Mouse (Mus musculus): ENCODE data around the gene Exoc3l4.

The Exoc3l4 gene

DNA sequence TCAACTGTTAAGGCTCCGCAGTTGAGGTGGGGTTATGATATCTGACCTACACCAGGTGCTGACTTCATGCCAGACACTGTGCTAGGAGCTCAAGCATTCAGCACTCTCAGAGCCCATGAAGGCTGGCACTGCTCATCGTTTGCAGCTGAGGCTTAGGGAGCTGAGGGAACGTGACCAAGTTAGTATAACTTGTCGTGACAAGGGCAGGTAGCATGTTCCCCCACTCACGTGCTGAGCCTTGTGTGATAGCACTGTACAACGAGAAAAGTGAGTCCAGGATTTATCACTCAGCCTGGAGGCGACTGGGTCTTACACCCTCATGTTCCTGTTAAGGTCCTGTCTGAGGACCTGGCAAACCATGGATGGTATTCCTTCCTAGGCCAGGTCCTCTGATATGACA lies 34.7 kb downstream of the Exoc3l4 start:
- POLR2A ChIA-PET = interaction anchor here in 2 of 4 experiments (0.7 to 1.6 kb wide), 2 partner anchors 16 to 22 kb away, joined by 3 to 4 read pairs; no protein-coding TSS in a partner anchor
- CTCF ChIA-PET = interaction anchor here in 2 of 4 experiments (1.3 to 4.9 kb wide), 5 partner anchors 8 to 50 kb away, joined by 3 to 28 read pairs (median 5); no protein-coding TSS in a partner anchor

GRCm38 (mm10) chr12:111454021-111454420 lies 37.2 kb downstream of the Exoc3l4 start:
- POLR2A ChIA-PET = interaction anchor here in 2 of 4 experiments (0.9 to 1.5 kb wide), 4 partner anchors 12 to 29 kb away, joined by 3 read pairs; partner anchors contain the start of gene Tnfaip2 (in 1 of the 2)

DNA sequence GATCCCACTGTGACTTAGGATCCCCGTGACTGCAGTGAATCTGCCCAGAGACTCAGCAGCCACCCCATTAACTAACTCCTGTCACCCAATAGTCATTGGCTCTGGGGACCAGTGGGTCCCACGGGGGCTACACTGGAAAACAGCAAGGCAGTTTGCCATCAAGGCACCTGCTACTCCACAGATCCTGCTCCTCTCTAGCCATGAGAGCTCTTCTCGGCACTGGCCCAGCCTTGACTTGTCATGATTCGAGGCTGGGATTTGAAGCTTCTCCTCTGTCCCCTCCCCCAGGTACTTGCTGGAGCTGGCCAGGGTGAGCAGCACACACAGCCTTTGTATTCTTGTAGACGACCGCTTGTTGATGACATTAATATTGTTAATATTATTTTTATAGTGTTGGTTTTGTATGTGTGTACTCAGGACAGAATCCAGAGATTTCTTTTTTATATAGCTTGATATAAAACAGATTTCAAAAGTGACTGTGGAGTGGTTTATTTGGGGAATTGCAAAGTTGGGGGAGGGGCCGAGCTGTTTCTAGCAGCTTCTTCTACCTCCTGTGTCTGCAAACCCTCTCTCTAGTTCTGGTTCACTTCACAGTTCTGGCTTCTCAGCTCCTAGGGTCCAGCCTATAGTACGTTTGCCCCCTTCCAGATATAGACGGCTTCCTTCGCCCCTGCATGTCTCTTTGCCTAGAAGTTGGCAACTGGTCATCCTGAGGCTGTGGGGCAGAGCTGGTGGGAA lies 37.9 kb downstream of the Exoc3l4 start:
- ChIA-PET POLR2A (interaction anchor here in 2 of 4 experiments (1.0 to 1.1 kb wide), 2 partner anchors 16 to 29 kb away, joined by 3 to 4 read pairs; no protein-coding TSS in a partner anchor), CTCF (interaction anchor here (0.5 to 4.1 kb wide), 14 partner anchors 9 to 193 kb away, joined by 3 to 26 read pairs (median 4); no protein-coding TSS in a partner anchor)

More at GRCm38 (mm10) chr12:111454021-111454420, 37.2 kb downstream of the Exoc3l4 start:
- CTCF ChIA-PET = interaction anchor here in 3 of 4 experiments (0.9 to 4.1 kb wide), 6 partner anchors 15 to 51 kb away, joined by 3 to 26 read pairs (median 4); no protein-coding TSS in a partner anchor

DNA sequence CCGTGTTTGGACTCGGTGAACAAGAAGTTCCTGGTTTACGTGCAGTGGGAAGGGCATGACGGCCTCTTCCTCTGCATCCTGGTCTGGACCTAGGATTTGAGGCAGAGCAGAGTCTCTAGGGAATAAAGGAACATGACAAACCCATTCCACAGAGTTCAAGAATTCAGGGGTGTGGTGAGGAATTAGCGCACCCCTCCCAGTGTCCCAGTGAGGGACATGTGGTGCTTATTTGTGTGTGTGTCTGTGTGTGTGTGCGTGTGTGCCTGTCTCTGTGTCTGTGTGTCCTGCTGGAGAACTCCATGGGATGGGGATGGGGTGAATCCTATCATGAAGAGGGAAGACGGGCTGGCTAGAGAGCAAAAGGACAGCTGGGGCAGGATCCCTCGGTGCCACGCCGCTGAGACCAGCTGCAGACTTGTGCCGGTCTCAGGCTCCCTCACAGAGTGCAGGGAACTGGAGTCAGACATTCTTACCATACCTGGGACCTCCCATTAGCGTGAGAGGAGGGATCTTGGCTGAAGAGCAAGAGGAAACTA lies 38.6 kb downstream of the Exoc3l4 start:
- ChIA-PET POLR2A (interaction anchor here in 2 of 4 experiments (0.9 to 1.3 kb wide), 4 partner anchors 10 to 49 kb away, joined by 3 to 5 read pairs (median 4); no protein-coding TSS in a partner anchor), CTCF (interaction anchor here (0.5 to 4.1 kb wide), 12 partner anchors 9 to 336 kb away, joined by 3 to 26 read pairs (median 4); no protein-coding TSS in a partner anchor)

DNA sequence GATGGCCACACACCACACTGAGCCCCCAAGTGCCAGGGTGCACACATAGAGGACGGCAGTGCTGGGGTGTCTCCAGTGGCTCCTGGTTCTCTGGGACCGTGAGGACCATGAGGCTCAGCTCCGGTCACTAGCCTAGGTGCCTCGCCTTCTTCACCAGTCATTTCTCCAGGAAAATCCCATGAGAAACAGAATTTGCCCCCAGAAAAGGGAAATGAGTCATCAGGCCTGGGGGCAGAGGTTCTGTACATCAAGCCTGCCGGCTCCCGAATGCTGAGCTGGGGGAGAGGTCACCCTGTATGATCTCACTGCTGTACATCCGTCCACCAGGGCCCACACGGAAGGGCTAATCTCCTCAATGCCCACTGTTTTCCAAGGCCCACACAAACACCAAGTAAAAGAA lies 39.0 kb downstream of the Exoc3l4 start:
- POLR2A ChIA-PET = interaction anchor here in 3 of 4 experiments (0.6 to 1.3 kb wide), 5 partner anchors 10 to 768 kb away, joined by 3 to 5 read pairs (median 4); no protein-coding TSS in a partner anchor
- CTCF ChIA-PET = interaction anchor here in 3 of 4 experiments (0.6 to 4.1 kb wide), 9 partner anchors 13 to 336 kb away, joined by 3 to 26 read pairs (median 4); no protein-coding TSS in a partner anchor

DNA sequence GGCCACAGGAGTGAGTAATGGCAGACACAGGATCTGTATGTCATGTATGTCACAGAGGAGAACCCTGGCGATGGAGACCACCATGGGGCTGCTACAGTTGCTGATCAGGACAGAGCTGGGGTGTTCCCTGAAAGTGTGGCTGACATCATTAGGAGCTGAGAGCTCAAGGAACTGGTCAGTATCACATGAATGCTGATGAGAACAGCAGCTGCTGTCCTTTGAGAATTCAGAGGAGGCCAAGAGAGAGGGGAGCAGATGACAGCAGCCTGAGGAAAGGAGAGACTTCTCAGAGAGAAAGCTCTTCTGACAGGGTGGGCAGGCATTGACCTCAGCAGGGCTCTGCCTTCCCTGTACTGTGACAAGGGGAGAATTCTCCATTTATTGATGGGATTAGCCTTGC lies 40.9 kb downstream of the Exoc3l4 start:
- CTCF ChIA-PET = interaction anchor here (0.7 to 8.4 kb wide), 14 partner anchors 11 to 120 kb away, joined by 3 to 116 read pairs (median 6); partner anchors contain the start of gene Tnfaip2 (in 1 of the 4)
- POLR2A ChIA-PET = interaction anchor here in 2 of 4 experiments (0.6 to 1.4 kb wide), 4 partner anchors 32 to 241 kb away, joined by 3 to 7 read pairs (median 4); partner anchors contain the start of gene Eif5 (in 1 of the 2)

DNA sequence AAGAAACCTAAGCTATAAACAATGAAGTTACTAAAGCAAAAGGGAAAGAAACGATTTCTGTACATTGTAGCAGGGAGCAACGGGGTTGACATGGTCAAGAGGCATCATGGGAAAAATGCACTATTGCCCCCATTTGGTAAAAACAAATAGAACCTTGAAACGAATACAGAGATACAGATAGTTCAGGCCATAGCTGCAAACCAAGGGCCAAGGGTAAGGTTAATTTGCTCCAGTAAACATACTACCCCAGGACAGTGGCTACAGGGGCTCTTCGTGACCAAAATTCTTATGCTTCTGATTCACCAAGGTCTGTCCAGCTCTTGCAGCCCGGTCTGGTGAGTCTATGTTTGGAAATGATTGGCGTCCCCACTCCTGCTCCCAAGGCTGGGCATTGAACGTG lies 46.8 kb downstream of the Exoc3l4 start:
- POLR2A ChIA-PET = interaction anchor here in 2 of 4 experiments (0.6 to 1.1 kb wide), 2 partner anchors 18 to 192 kb away, joined by 4 read pairs; partner anchors contain the start of gene Amn (in 1 of the 2)
- CTCF ChIA-PET = interaction anchor here in 2 of 4 experiments (0.8 to 8.4 kb wide), 6 partner anchors 15 to 62 kb away, joined by 3 to 116 read pairs (median 6); no protein-coding TSS in a partner anchor

DNA sequence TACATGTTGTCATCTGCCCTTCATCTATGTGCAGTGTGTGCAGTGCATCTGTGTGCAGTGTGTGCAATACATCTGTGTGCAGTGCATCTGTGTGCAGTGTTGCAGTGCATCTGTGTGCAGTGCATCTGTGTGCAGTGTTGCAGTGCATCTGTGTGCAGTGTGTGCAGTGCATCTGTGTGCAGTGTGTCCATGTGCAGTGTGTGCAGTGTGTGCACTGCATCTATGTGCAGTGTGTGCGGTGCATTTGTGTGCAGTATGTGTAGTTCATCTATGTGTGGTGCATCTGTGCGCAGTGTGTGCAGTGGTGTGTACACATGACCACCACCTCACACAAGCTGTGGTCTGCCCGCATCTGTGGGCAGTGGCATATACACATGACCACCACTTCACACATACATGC lies 49.6 kb downstream of the Exoc3l4 start:
- ChIA-PET POLR2A (no interaction called here), CTCF (interaction anchor here (0.6 to 1.1 kb wide), 4 partner anchors 40 to 435 kb away, joined by 3 to 5 read pairs (median 4); no protein-coding TSS in a partner anchor)

- ChIA-PET POLR2A (no interaction called here), CTCF (interaction anchor here (0.8 to 4.5 kb wide), 9 partner anchors 9 to 137 kb away, joined by 3 to 78 read pairs (median 7); no protein-coding TSS in a partner anchor)
These were observed 51.4 kb downstream of the Exoc3l4 start for GRCm38 (mm10) chr12:111468206-111468605.

DNA sequence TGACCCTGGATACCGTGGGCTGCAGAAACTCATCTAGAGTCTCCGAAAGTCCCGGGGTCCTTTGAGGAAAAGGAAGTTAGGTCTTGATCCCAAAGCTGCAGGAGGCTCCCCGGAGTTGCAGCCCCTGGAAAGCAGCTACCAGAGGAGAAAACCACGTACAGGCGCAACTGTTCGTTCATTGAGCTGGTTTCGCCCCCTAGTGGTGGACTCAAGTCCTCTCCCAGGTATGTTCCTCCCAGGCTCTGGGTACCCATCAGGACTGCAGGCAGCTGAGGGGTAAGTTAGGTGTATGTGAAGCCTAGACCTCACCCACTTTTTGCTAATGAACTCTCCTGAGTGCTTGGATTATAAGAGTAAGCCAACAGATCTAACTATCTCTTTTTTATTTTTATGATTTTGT lies 52.7 kb downstream of the Exoc3l4 start:
- CTCF ChIA-PET = interaction anchor here (0.5 to 4.5 kb wide), 63 partner anchors 8 to 429 kb away, joined by 3 to 78 read pairs (median 4); partner anchors contain the start of genes Exoc3l4 (in 2 of the 4), Gm266 (in 2 of the 4), Tnfaip2 (in 2 of the 4) and Lbhd2 (in 1 of the 4)
- POLR2A ChIA-PET = interaction anchor here (0.6 to 1.1 kb wide), 8 partner anchors 24 to 68 kb away, joined by 3 to 6 read pairs (median 4); no protein-coding TSS in a partner anchor

DNA sequence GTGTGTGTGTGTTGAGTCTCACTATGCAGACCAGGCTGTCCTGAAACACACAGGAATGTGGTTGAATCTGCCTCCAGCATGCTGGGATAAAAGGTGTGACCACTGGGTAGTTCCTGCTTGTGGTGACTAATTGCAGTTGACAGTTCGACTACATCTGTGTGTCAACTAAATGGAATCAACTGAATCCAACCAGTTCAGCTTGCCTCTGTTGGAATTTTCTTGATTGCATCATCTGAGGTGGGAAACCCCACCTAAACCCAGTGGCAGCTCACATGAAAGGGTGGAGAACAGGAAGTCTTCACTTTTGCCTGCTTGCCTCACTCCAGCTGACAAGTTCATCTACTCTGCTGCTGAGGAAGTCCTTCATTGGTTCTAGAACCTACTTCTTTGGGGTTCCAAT lies 54.3 kb downstream of the Exoc3l4 start:
- ChIA-PET POLR2A (interaction anchor here in 2 of 4 experiments (1.0 to 1.2 kb wide), 3 partner anchors 12 to 85 kb away, joined by 3 to 4 read pairs (median 3); no protein-coding TSS in a partner anchor), CTCF (interaction anchor here (0.7 to 4.5 kb wide), 11 partner anchors 8 to 70 kb away, joined by 3 to 78 read pairs (median 5); no protein-coding TSS in a partner anchor)

GRCm38 (mm10) chr12:111471721-111472120 lies 54.9 kb downstream of the Exoc3l4 start:
- CTCF ChIA-PET = interaction anchor here (0.7 to 4.5 kb wide), 8 partner anchors 7 to 46 kb away, joined by 3 to 78 read pairs (median 4); no protein-coding TSS in a partner anchor
- POLR2A ChIA-PET = interaction anchor here in 2 of 4 experiments (1.0 to 1.2 kb wide), 3 partner anchors 13 to 85 kb away, joined by 3 to 4 read pairs (median 3); no protein-coding TSS in a partner anchor

- CTCF ChIA-PET = interaction anchor here (0.7 to 2.7 kb wide), 7 partner anchors 15 to 71 kb away, joined by 3 to 15 read pairs (median 4); no protein-coding TSS in a partner anchor
- POLR2A ChIA-PET = interaction anchor here in 1 of 4 experiments (1.0 kb wide), 1 partner anchor 23 kb away, joined by 3 read pairs; no protein-coding TSS in a partner anchor
These were observed 56.1 kb downstream of the Exoc3l4 start for GRCm38 (mm10) chr12:111472886-111473285.

- ChIA-PET CTCF (interaction anchor here (0.8 to 2.7 kb wide), 11 partner anchors 30 to 73 kb away, joined by 3 to 22 read pairs (median 5); partner anchors contain the start of gene Exoc3l4 (in 1 of the 4)), POLR2A (interaction anchor here in 2 of 4 experiments (0.6 to 1.2 kb wide), 4 partner anchors 32 to 201 kb away, joined by 3 to 5 read pairs (median 3); partner anchors contain the start of genes Eif5 (in 1 of the 2) and Tnfaip2 (in 1 of the 2))
These were observed 57.6 kb downstream of the Exoc3l4 start for GRCm38 (mm10) chr12:111474384-111474783.

DNA sequence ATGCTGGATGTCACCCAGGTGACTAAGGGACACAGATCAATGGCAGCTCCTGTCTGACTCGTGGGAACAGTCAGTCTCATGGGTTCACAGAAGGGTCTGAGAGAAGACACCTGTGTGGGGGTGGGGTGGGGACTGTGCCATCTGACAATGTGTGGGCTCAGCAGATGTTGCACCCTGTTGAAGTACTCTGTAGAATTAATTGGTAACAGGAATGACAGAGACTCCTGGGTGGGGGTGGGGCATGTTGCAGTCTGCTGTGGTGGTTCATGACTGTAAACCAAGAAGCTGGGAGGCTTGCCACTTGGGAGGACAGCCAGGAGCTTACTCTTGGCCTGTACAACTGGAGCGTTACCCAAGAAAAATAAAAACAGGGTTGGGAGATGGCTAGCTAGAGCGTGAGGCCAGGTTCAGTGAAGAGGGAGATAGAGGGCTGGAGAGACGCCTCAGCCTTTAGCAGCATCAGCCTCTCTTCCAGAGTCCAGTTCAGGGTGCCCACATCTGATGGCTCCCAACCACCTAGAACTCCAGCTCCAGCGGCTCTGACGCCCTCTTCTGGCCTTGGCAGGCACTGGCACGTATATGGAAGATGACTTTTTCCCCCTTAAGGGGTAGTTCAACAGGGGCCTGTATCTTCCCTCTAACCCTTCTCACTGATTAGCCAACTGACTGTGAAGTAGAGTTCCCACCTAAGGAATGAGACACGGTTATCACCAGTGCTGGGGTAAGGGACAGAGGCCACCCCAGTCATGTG lies 58.3 kb downstream of the Exoc3l4 start:
- ChIA-PET CTCF (interaction anchor here (0.6 to 2.7 kb wide), 12 partner anchors 30 to 324 kb away, joined by 3 to 22 read pairs (median 5); no protein-coding TSS in a partner anchor), POLR2A (interaction anchor here in 2 of 4 experiments (0.6 to 1.2 kb wide), 4 partner anchors 33 to 200 kb away, joined by 3 to 5 read pairs (median 3); partner anchors contain the start of genes Eif5 (in 1 of the 2) and Tnfaip2 (in 1 of the 2))

DNA sequence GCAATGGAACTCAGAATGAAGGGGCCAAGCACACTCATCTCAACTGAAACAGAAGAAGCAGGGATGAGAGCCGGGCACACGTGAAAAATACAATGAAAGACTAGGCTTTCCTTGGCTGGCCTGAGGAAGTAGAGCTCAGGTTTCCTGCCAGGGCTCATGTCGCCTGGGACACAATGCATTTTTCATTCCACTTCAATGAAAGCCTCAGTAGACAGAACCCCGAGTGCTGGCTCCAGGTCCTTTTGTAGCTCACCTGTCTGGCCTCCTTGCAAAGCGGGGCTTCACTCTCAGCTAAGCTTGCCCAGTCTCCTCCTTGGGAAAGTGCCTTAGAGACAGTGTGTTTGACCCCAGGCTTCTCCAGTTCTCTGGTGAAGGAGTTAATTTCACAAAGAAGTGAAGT lies 62.1 kb downstream of the Exoc3l4 start:
- ChIA-PET POLR2A (interaction anchor here in 2 of 4 experiments (0.6 to 1.3 kb wide), 4 partner anchors 10 to 978 kb away, joined by 3 to 5 read pairs (median 4); no protein-coding TSS in a partner anchor), CTCF (interaction anchor here (0.7 to 4.3 kb wide), 18 partner anchors 8 to 115 kb away, joined by 3 to 54 read pairs (median 6); partner anchors contain the start of gene Tnfaip2 (in 1 of the 4))

Data from embryonic stem cell, embryonic (primary cell).